Mouse (Mus musculus) limb, embryonic 14.5 days (tissue): ENCODE data around the gene Sigmar1. TPM values are rescaled to one million over a fixed set of nuclear protein-coding genes. Genes with fewer than 3 reads are reported as not detected.
A peak's percentile ranks its signal among the peaks of the same experiment; 100 is the strongest.

Experiments used
- ATAC-seq: fragments of 200-750 bp; cut with Nextera tagmentation; 2 replicates; pipeline ENCODE4 v1.8.0; 2017; ENCODE audit warnings: low read depth, moderate number of reproducible peaks, moderate TSS enrichment; ENCODE audit not compliant: low FRiP score
- DNase-seq: peaks from one replicate; pipeline ENCODE4 v3.0.0-alpha.2; 2015; ENCODE audit warnings: low spot score
- H3K27ac ChIP-seq: fragments of 300-500 bp; sonication (generic); replicated peaks from 2 replicates; pipeline ENCODE4 v1.5.1; 2014; ENCODE audit warnings: low read depth, mild to moderate bottlenecking, low read length, moderate library complexity, mixed read lengths
- H3K27me3 ChIP-seq: fragments of 300-500 bp; sonication (generic); 2 replicates; pipeline ENCODE4 v1.6.1; 2014; ENCODE audit warnings: low read length, mixed read lengths; ENCODE audit not compliant: control insufficient read depth, insufficient read depth
- H3K36me3 ChIP-seq: fragments of 300-500 bp; sonication (generic); 2 replicates; pipeline ENCODE4 v1.6.1; 2014; ENCODE audit warnings: mild to moderate bottlenecking, low read length, moderate library complexity, mixed read lengths; ENCODE audit not compliant: control insufficient read depth, insufficient read depth
- H3K4me1 ChIP-seq: fragments of 300-500 bp; sonication (generic); 2 replicates; pipeline ENCODE4 v1.6.1; 2014; ENCODE audit warnings: antibody characterized with exemption, low read length, mixed read lengths; ENCODE audit not compliant: control insufficient read depth, insufficient read depth
- H3K4me2 ChIP-seq: fragments of 300-500 bp; sonication (generic); replicated peaks from 2 replicates; pipeline ENCODE4 v1.6.1; 2014; ENCODE audit warnings: low read depth, mild to moderate bottlenecking, low read length, moderate library complexity; ENCODE audit not compliant: severe bottlenecking
- H3K4me3 ChIP-seq: fragments of 300-500 bp; sonication (generic); replicated peaks from 2 replicates; pipeline ENCODE4 v1.5.1; 2014; ENCODE audit warnings: low read length
- H3K9ac ChIP-seq: fragments of 300-500 bp; sonication (generic); 2 replicates; pipeline ENCODE4 v1.6.1; 2014; ENCODE audit warnings: mild to moderate bottlenecking, low read depth, low read length, moderate library complexity; ENCODE audit not compliant: severe bottlenecking
- H3K9me3 ChIP-seq: fragments of 300-500 bp; sonication (generic); 2 replicates; pipeline ENCODE4 v1.6.1; 2016; ENCODE audit warnings: low read length; ENCODE audit not compliant: control insufficient read depth
- POLR2A ChIP-seq: fragments of 200-500 bp; IDR thresholded peaks from 2 replicates; pipeline ENCODE4 v1.8.0; 2012; ENCODE audit warnings: inconsistent platforms, mild to moderate bottlenecking, moderate library complexity, borderline replicate concordance; ENCODE audit not compliant: insufficient read depth, insufficient read length; ENCODE audit errors: extremely low read depth
- WGBS: fragments of 180-500 bp; shearing (Covaris S2); extraction: QIAGEN DNeasy Blood & Tissue Kit; methylation state at CpG from one replicate; pipeline ENCODE4 v1.1.7; 2014; 5-methylcytosine and 5-hydroxymethylcytosine counted together
- polyA plus RNA-seq, 2 experiments: library from polyadenylated mRNA; depleted of rRNA in 1 of 2; stranded (reverse) in 1 of 2; unstranded in 1 of 2; fragments of >200 nt; fragmentation: Nextera tagmentation in 1 of 2; extraction: Ambion mirVana in 1 of 2; gene quantifications; 2 replicates each; pipeline versions ENCODE4 v1.2.1 to v1.2.3; 2012 to 2014

Gene Sigmar1
- polyA plus RNA-seq, 2 experiments, result 79.2 to 88.9 TPM

DNA sequence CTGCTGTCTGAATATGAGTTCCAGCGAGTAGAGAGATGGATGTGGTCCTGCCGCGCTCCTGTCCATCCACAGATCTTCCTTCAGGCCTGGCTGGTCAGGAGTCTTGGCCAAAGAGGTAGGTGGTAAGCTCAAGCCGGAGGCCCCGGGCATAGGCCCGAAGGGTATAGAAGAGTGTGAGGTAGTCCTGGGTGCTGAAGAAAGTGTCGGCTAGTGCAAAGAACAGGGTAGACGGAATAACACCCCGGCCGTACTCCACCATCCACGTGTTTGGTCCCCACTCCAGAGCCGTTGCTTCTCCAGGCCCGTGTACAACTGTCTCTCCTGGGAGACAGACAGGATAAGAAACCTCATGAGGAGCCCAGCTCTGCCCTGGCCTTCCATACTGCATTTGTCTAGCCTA, 16.7 kb downstream of the Sigmar1 start:
- 95% methylated on average over 13 of the region's 13 CpGs for WGBS
- Histone ChIP-seq H3K4me1 (peaks cover 11% of the 10 kb centered on the region), H3K27me3 (no peaks in the 10 kb centered on the region), H3K27ac (no peak overlapping the region), H3K9me3 (no peaks in the 10 kb centered on the region), H3K36me3 (peaks cover 8% of the 10 kb centered on the region), H3K9ac (no peak overlapping the region), H3K4me2 (no peak overlapping the region), H3K4me3 (no peak overlapping the region)
- no peak for TF ChIP-seq POLR2A
- ATAC-seq, result no peak
- DNase-seq, result no peak

DNA sequence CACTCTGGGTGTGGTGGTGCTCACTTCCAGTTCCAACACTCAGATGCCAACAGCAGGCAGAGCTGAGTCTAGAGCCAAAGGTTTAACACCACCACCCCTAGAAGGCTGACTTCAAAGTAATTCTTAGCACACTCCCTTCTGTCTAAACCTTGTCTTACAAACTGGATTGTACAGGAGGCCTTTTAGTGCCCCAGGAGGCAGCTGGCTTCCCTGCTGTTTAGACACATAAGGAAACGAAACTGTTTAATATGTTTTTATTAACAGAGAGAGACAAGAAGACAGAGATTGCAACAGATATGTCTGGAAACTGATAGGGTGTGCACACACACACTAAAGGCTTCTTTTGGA, 17.7 kb downstream of the Sigmar1 start:
- WGBS, result 55% methylated on average over 1 of the region's 1 CpGs
- Histone ChIP-seq H3K36me3 (peaks cover 8% of the 10 kb centered on the region), H3K4me1 (peaks cover 11% of the 10 kb centered on the region), H3K9ac (no peak overlapping the region), H3K27ac (no peak overlapping the region), H3K4me3 (no peak overlapping the region), H3K27me3 (peaks cover under 1% of the 10 kb centered on the region; the same call in 1 of the 2 replicates), H3K9me3 (no peaks in the 10 kb centered on the region), H3K4me2 (no peak overlapping the region)
- TF ChIP-seq POLR2A, result no peak
- no peak for DNase-seq
- no peak for ATAC-seq

DNA sequence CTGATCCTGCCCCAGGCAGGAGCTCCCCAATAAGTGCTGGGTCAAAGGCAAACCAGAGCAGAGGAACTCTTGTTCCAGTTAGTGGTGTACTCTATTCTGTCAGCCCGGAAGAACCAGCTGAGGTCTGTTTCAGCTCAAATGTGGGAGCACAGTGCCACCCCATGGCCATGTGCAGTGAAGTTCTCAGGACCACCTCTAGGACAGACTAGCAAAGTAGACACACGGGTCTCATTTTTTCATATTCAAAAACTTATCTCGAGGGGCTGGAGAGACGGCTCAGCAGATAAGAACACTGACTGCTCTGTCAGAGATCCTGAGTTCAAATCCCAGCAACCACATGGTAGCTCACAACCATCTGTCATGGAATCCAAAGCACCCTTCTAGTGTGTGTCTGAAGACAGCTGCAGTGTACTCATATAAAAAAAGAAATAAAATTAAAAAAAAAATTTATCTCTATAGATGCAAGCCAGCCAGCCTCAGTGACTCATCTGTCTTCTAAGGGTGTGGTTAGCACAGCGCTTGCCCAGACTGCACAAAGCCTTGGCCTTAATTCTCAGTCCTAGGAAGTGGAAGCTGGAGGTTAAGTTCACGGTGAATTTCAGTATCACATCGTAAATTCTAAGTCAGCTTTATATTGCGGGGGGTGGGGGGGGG, 18.2 kb downstream of the Sigmar1 start:
- TF ChIP-seq POLR2A, result no peak
- peak; percentile 31; the same call in 1 of the 2 replicates for ATAC-seq

DNA sequence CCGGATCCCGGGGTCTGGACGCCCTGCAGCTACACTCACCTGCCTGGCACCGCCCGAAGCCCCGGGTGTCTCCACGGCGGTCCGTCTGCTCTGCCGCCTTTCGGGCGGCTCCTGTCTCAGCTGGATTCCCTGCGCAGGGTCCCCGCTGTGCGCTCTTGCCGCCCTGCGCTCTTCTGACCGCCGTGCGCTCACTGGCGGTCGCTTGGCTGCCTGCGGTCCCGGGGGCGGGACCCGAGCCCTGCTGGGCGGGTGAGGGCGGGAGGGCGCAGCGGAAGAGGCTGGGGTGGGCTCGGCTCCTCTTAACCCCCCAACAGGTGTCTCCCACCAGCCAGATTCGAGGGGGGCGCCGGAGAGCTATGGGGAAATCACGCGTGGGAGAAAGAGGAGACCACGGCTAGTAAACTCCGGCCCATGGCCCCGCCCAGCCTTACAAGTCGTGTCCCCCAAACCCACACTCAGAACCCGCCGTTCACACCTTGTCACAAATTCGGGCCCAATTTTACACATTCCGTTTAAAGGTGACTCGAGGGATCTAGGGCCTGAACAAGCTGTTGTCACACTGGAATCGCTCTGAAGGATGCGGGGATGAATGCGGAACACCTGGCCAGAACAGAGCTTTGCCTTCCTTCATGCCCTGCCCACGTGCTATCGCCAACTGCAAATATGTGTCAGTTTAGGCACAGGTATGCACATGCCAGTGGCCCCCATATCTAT, 24.7 kb downstream of the Sigmar1 start, which contains the start of gene Arid3c:
Gene Arid3c, minus strand, starts transcription at position 91 of the 714 bp plus-strand sequence.
- H3K9me3 ChIP-seq, result no peaks in the 10 kb centered on the region
- H3K4me1 ChIP-seq, result 0 out of 2 replicates have a peak, but pooled peaks cover 4% of the 10 kb centered on the region
- no peak within 1 kb of the TSS for H3K27ac ChIP-seq
- H3K27me3 ChIP-seq, result peaks cover 64% of the 10 kb centered on the region
- no peaks in the 10 kb centered on the region for H3K36me3 ChIP-seq
- peak within 1 kb of the TSS; percentile 36 for H3K4me3 ChIP-seq
- DNase-seq (no peak), ATAC-seq (no peak)
- TF ChIP-seq POLR2A, result no peak
- peak within 1 kb of the TSS; percentile 56 for H3K4me2 ChIP-seq
- WGBS, result under 1% methylated on average over 30 of the region's 50 CpGs
- 0 out of 2 replicates have a peak within 1 kb of the TSS, but pooled peaks have one; percentile 32 for H3K9ac ChIP-seq

More for the DNA sequence above, 18.2 kb downstream of the Sigmar1 start:
- Histone ChIP-seq H3K4me1 (peaks cover 11% of the 10 kb centered on the region), H3K9ac (no peak overlapping the region), H3K27ac (no peak overlapping the region), H3K9me3 (no peaks in the 10 kb centered on the region), H3K27me3 (peaks cover 6% of the 10 kb centered on the region; the same call in 1 of the 2 replicates), H3K4me3 (no peak overlapping the region), H3K4me2 (no peak overlapping the region), H3K36me3 (peaks cover 8% of the 10 kb centered on the region)
- DNase-seq, result peak; percentile 75
- 21% methylated on average over 8 of the region's 8 CpGs for WGBS

DNA sequence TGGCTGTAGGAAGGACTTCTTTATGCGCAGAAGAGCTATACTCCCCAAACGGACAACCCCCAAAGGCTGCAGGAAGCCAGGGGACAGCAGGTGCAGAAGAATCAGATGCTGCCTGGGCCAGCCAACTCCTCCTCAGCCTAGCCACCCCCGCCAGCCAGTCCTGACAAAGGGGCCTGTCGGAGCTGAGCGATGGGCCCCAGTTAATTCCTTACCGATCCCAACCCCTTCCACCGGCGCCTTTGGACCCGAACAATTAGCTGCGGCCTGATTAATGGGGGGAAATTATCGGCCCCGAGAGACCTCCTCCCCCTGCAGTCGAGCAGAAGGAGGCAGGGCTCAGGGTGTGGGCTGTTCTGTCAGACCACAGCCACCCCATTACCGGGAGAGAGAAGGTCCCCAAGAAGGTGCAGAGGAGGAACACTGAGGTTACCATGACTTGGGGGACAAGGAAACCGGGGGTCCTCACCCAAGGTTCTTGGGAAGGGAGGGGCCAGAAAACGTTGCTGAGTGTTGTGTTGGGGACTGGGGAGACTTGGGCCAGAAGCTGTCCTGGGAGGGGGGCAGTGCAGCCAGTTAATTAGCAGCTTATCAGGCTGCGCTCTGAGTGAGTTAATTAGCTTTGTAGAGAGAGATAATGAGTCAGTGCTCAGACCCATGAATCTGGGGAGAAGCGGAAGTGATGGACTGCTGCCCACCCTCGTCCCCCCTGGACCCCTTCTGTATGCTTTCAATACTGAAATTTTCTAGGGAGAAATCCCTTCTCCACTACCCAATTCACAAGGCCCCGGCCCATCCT, 28.9 kb downstream of the Sigmar1 start:
- peaks cover 14% of the 10 kb centered on the region for H3K4me1 ChIP-seq
- ATAC-seq (no peak), DNase-seq (no peak)
- H3K9me3 ChIP-seq, result no peaks in the 10 kb centered on the region
- no peak for TF ChIP-seq POLR2A
- H3K9ac ChIP-seq, result no peak overlapping the region
- no peak overlapping the region for H3K4me3 ChIP-seq
- no peaks in the 10 kb centered on the region for H3K36me3 ChIP-seq
- H3K4me2 ChIP-seq, result no peak overlapping the region
- no peak overlapping the region for H3K27ac ChIP-seq
- H3K27me3 ChIP-seq, result peaks cover 79% of the 10 kb centered on the region
- WGBS, result 16% methylated on average over 20 of the region's 20 CpGs
